ENCODE assay signal across 1 mouse cellular context in the genomic region with DNA sequence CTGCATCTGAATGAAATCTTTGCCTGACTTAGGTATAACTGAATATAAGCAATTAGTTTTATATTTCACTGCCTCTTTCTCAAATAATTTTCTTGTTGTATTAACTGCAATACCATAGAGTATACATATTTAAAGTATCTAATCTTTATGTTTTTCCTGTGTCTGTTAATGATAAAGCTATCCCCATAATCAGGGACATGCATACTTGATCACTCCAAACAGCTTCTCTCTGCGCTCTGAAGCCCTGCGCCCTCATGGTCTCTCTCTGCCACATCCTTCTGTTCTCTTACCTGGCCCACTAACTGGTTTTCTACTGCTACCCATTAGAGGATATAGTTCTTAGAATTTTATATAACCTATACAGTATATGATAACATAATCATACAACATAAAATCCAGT.
TF ChIP-seq lines count a peak whose summit lies in the region.

No protein-coding gene starts in this region.

TF ChIP-seq in MEL, 35 proteins besides CTCF, POLR2A, EP300 and RAD21:
- TF ChIP-seq GABPA (IDR thresholded peaks at IDR 0.05; ENCODE audit: low read depth, low read length) (no peak), E2F4 (IDR thresholded peaks at IDR 0.05; ENCODE audit: borderline replicate concordance, low read depth, low read length) (no peak), ELF1 (IDR thresholded peaks at IDR 0.05; ENCODE audit: low read depth, low read length) (no peak), SMC3 (IDR thresholded peaks at IDR 0.05; ENCODE audit: low read depth, low read length) (no peak), USF2 (IDR thresholded peaks at IDR 0.05; ENCODE audit: borderline replicate concordance in 1 of 2, insufficient read depth in 1 of 2, low read depth in 1 of 2, low read length in 2 of 2) (no peak), ZNF384 (IDR thresholded peaks at IDR 0.05; ENCODE audit: low read depth, low read length) (no peak), TCF12 (IDR thresholded peaks at IDR 0.05; ENCODE audit: low read depth, low read length) (peak; percentile 46; the same call in 1 of the 2 replicates), GATA1 (IDR thresholded peaks at IDR 0.05; ENCODE audit: low read depth, low read length) (0 out of 2 replicates have a peak, but pooled peaks have one; percentile 11), MAX (IDR thresholded peaks at IDR 0.05; ENCODE audit: low read length) (no peak), CHD2 (IDR thresholded peaks at IDR 0.05; ENCODE audit: low read length) (no peak), MXI1 (IDR thresholded peaks at IDR 0.05; ENCODE audit: low read depth, low read length) (no peak), CHD1 (IDR thresholded peaks at IDR 0.05; ENCODE audit: low read depth, low read length) (no peak), NELFE (IDR thresholded peaks at IDR 0.05; ENCODE audit: low read depth, low read length) (no peak), ZKSCAN1 (IDR thresholded peaks at IDR 0.05; ENCODE audit: low read depth, low read length) (no peak), ZMIZ1 (IDR thresholded peaks at IDR 0.05; ENCODE audit: low read depth, low read length) (no peak), MAFK (IDR thresholded peaks at IDR 0.05; ENCODE audit: borderline replicate concordance, low read depth, low read length) (no peak)
